Mouse (Mus musculus) urinary bladder, postnatal 14 days (tissue): ENCODE measurements around the gene Ube4b.
"Not testable (repeated sequence)": the region's sequence is repeated elsewhere in the genome, so short reads cannot be mapped to it uniquely, and the experiment has no call there.

Experiments
- DNase-seq: peaks from one replicate; pipeline ENCODE4 v3.0.0; 2021; ENCODE audit warnings: low spot score

The Ube4b gene

GRCm38 (mm10) chr4:149426325-149427199 lies at the start of gene Ube4b:
Gene Ube4b (minus strand): TSS chr4:149426749.
- DNase-seq, result peak; percentile 95

- no peak for DNase-seq
Measured at GRCm38 (mm10) chr4:149475096-149475495, 48.5 kb upstream of the Ube4b start.

- DNase-seq, result no peak
Measured at GRCm38 (mm10) chr4:149469557-149469956, 43.0 kb upstream of the Ube4b start.

- DNase-seq, result peak; percentile 40
Measured at GRCm38 (mm10) chr4:149463435-149463950, 36.9 kb upstream of the Ube4b start.

- DNase-seq, result no peak
Measured at GRCm38 (mm10) chr4:149462305-149462971, 35.9 kb upstream of the Ube4b start.

GRCm38 (mm10) chr4:149461579-149462304 lies 35.2 kb upstream of the Ube4b start:
- no peak for DNase-seq

- not testable (repeated sequence) for DNase-seq
Measured at GRCm38 (mm10) chr4:149460475-149460874, 33.9 kb upstream of the Ube4b start.

- DNase-seq, result no peak
Measured at GRCm38 (mm10) chr4:149459425-149459824, 32.9 kb upstream of the Ube4b start.

GRCm38 (mm10) chr4:149458526-149458925 lies 32.0 kb upstream of the Ube4b start:
- DNase-seq, result no peak

GRCm38 (mm10) chr4:149457831-149458430 lies 31.4 kb upstream of the Ube4b start:
- DNase-seq, result peak; percentile 64

GRCm38 (mm10) chr4:149457163-149457562 lies 30.6 kb upstream of the Ube4b start:
- not testable (repeated sequence) for DNase-seq

GRCm38 (mm10) chr4:149454879-149455278 lies 28.3 kb upstream of the Ube4b start, which contains the start of gene Rbp7:
Gene Rbp7 (minus strand): TSS chr4:149454978.
- DNase-seq, result no peak

- DNase-seq, result no peak
Measured at GRCm38 (mm10) chr4:149454263-149454662, 27.7 kb upstream of the Ube4b start.

GRCm38 (mm10) chr4:149453656-149454055 lies 27.1 kb upstream of the Ube4b start:
- DNase-seq, result peak; percentile 56

- no peak for DNase-seq
Measured at GRCm38 (mm10) chr4:149450636-149451035, 24.1 kb upstream of the Ube4b start.

GRCm38 (mm10) chr4:149446309-149446708 lies 19.8 kb upstream of the Ube4b start:
- no peak for DNase-seq

GRCm38 (mm10) chr4:149445868-149446267 lies 19.3 kb upstream of the Ube4b start:
- DNase-seq, result peak; percentile 42

- peak; percentile 91 for DNase-seq
Measured at GRCm38 (mm10) chr4:149444964-149445701, 18.6 kb upstream of the Ube4b start.

- DNase-seq, result no peak
Measured at GRCm38 (mm10) chr4:149444465-149444864, 17.9 kb upstream of the Ube4b start.

- DNase-seq, result no peak
Measured at GRCm38 (mm10) chr4:149442436-149442835, 15.9 kb upstream of the Ube4b start.

GRCm38 (mm10) chr4:149440576-149440975 lies 14.0 kb upstream of the Ube4b start:
- DNase-seq, result no peak
